ENCODE assay signal across 7 mouse cellular contexts in genomic region chr3:88605666-88606065, GRCm38 (mm10). TPM values are rescaled to one million over a fixed set of nuclear protein-coding genes. Genes with fewer than 3 reads are reported as not detected.
DNase-seq lines count a peak whose midpoint lies in the region; ATAC-seq and TF ChIP-seq lines count a peak whose summit lies in the region.
"Not testable (repeated sequence)": the region's sequence is repeated elsewhere in the genome, so short reads cannot be mapped to it uniquely, and the experiment has no call there.

Gene Arhgef2 (plus strand): TSS chr3:88605966.

- not testable (repeated sequence) for H3K4me2 ChIP-seq in forebrain, embryonic 11.5 days (ENCODE audit: low read depth, low read length, severe bottlenecking); liver, postnatal 0 days (ENCODE audit: low read depth, low read length)
- peak within 1 kb of the TSS; percentile 58 for H3K4me2 ChIP-seq in hindbrain, embryonic 15.5 days
- peak within 1 kb of the TSS; percentile 91 for H3K4me2 ChIP-seq in myocyte (ENCODE audit: low read depth)

- not testable (repeated sequence) for H3K9ac ChIP-seq in forebrain, embryonic 11.5 days (ENCODE audit: low read length); hindbrain, embryonic 15.5 days; liver, postnatal 0 days (replicated peaks)

- not testable (repeated sequence) for ATAC-seq in forebrain, embryonic 11.5 days (replicated peaks; ENCODE audit: low FRiP score); hindbrain, embryonic 15.5 days (ENCODE audit: low FRiP score, low read depth); liver, postnatal 0 days

- not testable (repeated sequence) for H3K9me3 ChIP-seq in forebrain, embryonic 11.5 days (ENCODE audit: control insufficient read depth, low read length); hindbrain, embryonic 15.5 days; liver, postnatal 0 days (ENCODE audit: low read length)

- H3K79me2 ChIP-seq in myocyte (ENCODE audit: control insufficient read depth, insufficient read depth): not testable (repeated sequence)

- H3ac ChIP-seq in myocyte (ENCODE audit: control insufficient read depth, insufficient read length): not testable (repeated sequence)

- not testable (repeated sequence) for TF ChIP-seq CTCF in liver, postnatal 0 days (IDR thresholded peaks at IDR 0.05; ENCODE audit: low read depth)

- not testable (repeated sequence) for H3K4me3 ChIP-seq in forebrain, embryonic 11.5 days (ENCODE audit: low read depth, low read length); hindbrain, embryonic 15.5 days; liver, postnatal 0 days (ENCODE audit: low read depth, low read length)
- H3K4me3 ChIP-seq in myocyte: peak within 1 kb of the TSS; percentile 8

- H3K4me1 ChIP-seq in forebrain, embryonic 11.5 days (replicated peaks; ENCODE audit: control insufficient read depth, insufficient read depth, low read length); liver, postnatal 0 days (ENCODE audit: insufficient read depth): not testable (repeated sequence)
- peaks cover 15% of the 10 kb centered on the region for H3K4me1 ChIP-seq in hindbrain, embryonic 15.5 days (replicated peaks)

- TF ChIP-seq EP300 in liver, postnatal 0 days (IDR thresholded peaks at IDR 0.05; ENCODE audit: low read depth): not testable (repeated sequence)

- 95% methylated on average over 2 of the region's 2 CpGs for WGBS in forebrain, embryonic 11.5 days
- 92% methylated on average over 2 of the region's 2 CpGs for WGBS in hindbrain, embryonic 15.5 days
- WGBS in liver, postnatal 0 days (ENCODE audit: insufficient replicate concordance): 92% methylated on average over 2 of the region's 2 CpGs

- not testable (repeated sequence) for DNase-seq in adrenal gland, postnatal 25 days; forebrain, embryonic 11.5 days (ENCODE audit: low spot score); heart, adult 8-10 months (ENCODE audit: low spot score); layer of hippocampus, postnatal 36 days; liver, postnatal 0 days

- H3K27ac ChIP-seq in forebrain, embryonic 11.5 days (ENCODE audit: low read depth, low read length); hindbrain, embryonic 15.5 days (replicated peaks); liver, postnatal 0 days (ENCODE audit: low read depth): not testable (repeated sequence)

- H3K36me3 ChIP-seq in forebrain, embryonic 11.5 days (ENCODE audit: control insufficient read depth, insufficient read depth, low read length); hindbrain, embryonic 15.5 days; liver, postnatal 0 days (replicated peaks; ENCODE audit: insufficient read depth, low read length); myocyte (ENCODE audit: control insufficient read depth, insufficient read depth): not testable (repeated sequence)

- not testable (repeated sequence) for H3K27me3 ChIP-seq in forebrain, embryonic 11.5 days (ENCODE audit: control insufficient read depth, insufficient read depth, low read length); hindbrain, embryonic 15.5 days; liver, postnatal 0 days (ENCODE audit: insufficient read depth, low read length); myocyte (ENCODE audit: control insufficient read depth, insufficient read depth, insufficient read length)

- not testable (repeated sequence) for TF ChIP-seq POLR2A in myocyte (IDR thresholded peaks at IDR 0.05; ENCODE audit: insufficient read length, low read depth)

RNA-seq across cellular contexts. Expression of gene Arhgef2, which starts in this region (rescaled TPM):
- total RNA-seq in adrenal gland, postnatal 25 days (2021): 35.4 and 35.9 TPM in 2 replicates
- 118 and 123 TPM in 2 replicates for polyA plus RNA-seq in forebrain, embryonic 11.5 days (2014; fragmentation: Nextera tagmentation; extraction: Ambion mirVana)
- total RNA-seq in heart, adult 8-10 months (2022): 10 to 100 TPM; 38.8 to 45.9 (median 41.4) TPM
- 121 and 129 TPM in 2 replicates for polyA plus RNA-seq in hindbrain, embryonic 15.5 days (2015; fragmentation: Nextera tagmentation; extraction: Ambion mirVana)
- total RNA-seq in layer of hippocampus, postnatal 36 days (2021): 100 to 1,000 TPM; 250 to 265 TPM
- polyA plus RNA-seq in liver, postnatal 0 days (2015; fragmentation: Nextera tagmentation; extraction: Ambion mirVana): 13.7 and 13.8 TPM in 2 replicates
- 361 TPM for polyA plus RNA-seq in myocyte (2012; fragmentation: generic; extraction: Trizol)
